Mouse (Mus musculus) G1E (cell line): ENCODE results near the gene Tmem245. TPM values are rescaled to one million over a fixed set of nuclear protein-coding genes. Genes with fewer than 3 reads are reported as not detected.
"Not testable (repeated sequence)": the region's sequence is repeated elsewhere in the genome, so short reads cannot be mapped to it uniquely, and the experiment has no call there.

Experiments
- ATAC-seq: 2 replicates; pipeline ENCODE4 v1.8.0; 2016; ENCODE audit warnings: mild to moderate bottlenecking; ENCODE audit not compliant: insufficient number of reproducible peaks, poor library complexity, low FRiP score, severe bottlenecking; ENCODE audit errors: extremely low read depth
- DNase-seq: peaks from one replicate; pipeline ENCODE4 v3.0.0; 2012; ENCODE audit warnings: low spot score
- H3K27me3 ChIP-seq: 2 replicates; pipeline ENCODE4 v1.6.1; 2012; ENCODE audit warnings: mild to moderate bottlenecking, low read length, inconsistent platforms; ENCODE audit not compliant: insufficient read depth
- H3K36me3 ChIP-seq: replicated peaks from 2 replicates; pipeline ENCODE3; 2012; ENCODE audit warnings: mild to moderate bottlenecking, inconsistent platforms
- H3K4me1 ChIP-seq: 2 replicates; pipeline ENCODE4 v1.6.1; 2012; ENCODE audit warnings: low read depth, low read length, inconsistent platforms, mixed read lengths; ENCODE audit not compliant: insufficient read depth
- H3K4me3 ChIP-seq: 2 replicates; pipeline ENCODE4 v1.5.1; 2012; ENCODE audit warnings: low read depth, mild to moderate bottlenecking, inconsistent platforms, low read length, moderate library complexity, mixed read lengths
- H3K9me3 ChIP-seq: replicated peaks from 2 replicates; pipeline ENCODE4 v1.6.1; 2012; ENCODE audit warnings: inconsistent platforms
- CTCF ChIP-seq: IDR thresholded peaks from 2 replicates; pipeline ENCODE4 v1.5.1; 2012; ENCODE audit warnings: low read depth, low read length, inconsistent platforms, mixed read lengths
- GATA1 ChIP-seq: IDR thresholded peaks from 2 replicates; pipeline ENCODE4 v1.6.1; 2012; ENCODE audit warnings: borderline replicate concordance, low read length, inconsistent platforms, mixed read lengths
- GATA2 ChIP-seq: IDR thresholded peaks from 2 replicates; pipeline ENCODE4 v1.6.1; 2012; ENCODE audit warnings: low read depth, low read length, inconsistent platforms, borderline replicate concordance
- POLR2AphosphoS5 ChIP-seq: IDR thresholded peaks from 2 replicates; pipeline ENCODE4 v1.6.1; 2012; ENCODE audit warnings: low read depth, low read length, inconsistent platforms; ENCODE audit not compliant: insufficient replicate concordance
- TAL1 ChIP-seq: conservative IDR thresholded peaks from 2 replicates; pipeline ENCODE4 v1.6.1; 2012; ENCODE audit warnings: low read depth, low read length, inconsistent platforms, mixed read lengths
- polyA plus RNA-seq: library from polyadenylated mRNA; stranded (reverse); fragments of >175 nt; gene quantifications from 2 replicates; pipeline ENCODE4 v1.2.3, GENCODE M21; 2012
- total RNA-seq, 2 experiments: library from RNA; stranded (forward) in 1 of 2; stranded (reverse) in 1 of 2; fragments of 200-1000 nt in 1 of 2; fragments of >200 nt in 1 of 2; fragmentation: Nextera tagmentation in 1 of 2; gene quantifications; 2 replicates each; pipeline ENCODE4 v1.2.3; 2014 to 2017

The Tmem245 gene
- total and polyA plus RNA-seq, 3 experiments: 0.90 to 28.8 (median 9.1) TPM

GRCm38 (mm10) chr4:56886286-56886979 lies 60.8 kb downstream of the Tmem245 start:
- DNase-seq (no peak), ATAC-seq (no peak)
- Histone ChIP-seq H3K9me3 (no peaks in the 10 kb centered on the region), H3K4me3 (no peak overlapping the region), H3K27me3 (no peaks in the 10 kb centered on the region), H3K36me3 (peaks cover 81% of the 10 kb centered on the region), H3K4me1 (no peaks in the 10 kb centered on the region)
- TF ChIP-seq TAL1 (no peak), GATA1 (no peak), CTCF (no peak), POLR2AphosphoS5 (no peak), GATA2 (no peak)

GRCm38 (mm10) chr4:56880036-56880703 lies 67.1 kb downstream of the Tmem245 start:
- peaks cover 65% of the 10 kb centered on the region for H3K36me3 ChIP-seq
- no peak for ATAC-seq
- TF ChIP-seq CTCF (no peak), GATA2 (no peak), POLR2AphosphoS5 (no peak), TAL1 (no peak), GATA1 (no peak)
- no peaks in the 10 kb centered on the region for H3K4me1 ChIP-seq
- no peak for DNase-seq
- H3K4me3 ChIP-seq: no peak overlapping the region
- H3K27me3 ChIP-seq: no peaks in the 10 kb centered on the region
- H3K9me3 ChIP-seq: no peaks in the 10 kb centered on the region

GRCm38 (mm10) chr4:56878971-56879370 lies 68.3 kb downstream of the Tmem245 start:
- DNase-seq (no peak), ATAC-seq (no peak)
- Histone ChIP-seq H3K27me3 (no peaks in the 10 kb centered on the region), H3K9me3 (no peaks in the 10 kb centered on the region), H3K36me3 (peaks cover 65% of the 10 kb centered on the region), H3K4me1 (no peaks in the 10 kb centered on the region), H3K4me3 (no peak overlapping the region)
- TF ChIP-seq POLR2AphosphoS5: no peak
- no peak for TF ChIP-seq GATA1
- no peak for TF ChIP-seq CTCF
- no peak for TF ChIP-seq TAL1
- no peak for TF ChIP-seq GATA2

GRCm38 (mm10) chr4:56870541-56870940 lies 76.7 kb downstream of the Tmem245 start:
- ATAC-seq, H3K9me3 ChIP-seq, DNase-seq, H3K27me3 ChIP-seq, H3K4me1 ChIP-seq, H3K4me3 ChIP-seq: not testable (repeated sequence)
- peaks cover 42% of the 10 kb centered on the region for H3K36me3 ChIP-seq

GRCm38 (mm10) chr4:56867761-56868160 lies 79.5 kb downstream of the Tmem245 start:
- no peaks in the 10 kb centered on the region for H3K9me3 ChIP-seq
- TF ChIP-seq TAL1 (no peak), POLR2AphosphoS5 (no peak), CTCF (no peak), GATA1 (no peak), GATA2 (no peak)
- no peak overlapping the region for H3K4me3 ChIP-seq
- no peak for DNase-seq
- no peak for ATAC-seq
- H3K36me3 ChIP-seq: peaks cover 31% of the 10 kb centered on the region
- H3K27me3 ChIP-seq: no peaks in the 10 kb centered on the region
- peaks cover 25% of the 10 kb centered on the region for H3K4me1 ChIP-seq

GRCm38 (mm10) chr4:56865971-56866370 lies 81.3 kb downstream of the Tmem245 start:
- Histone ChIP-seq H3K9me3 (no peaks in the 10 kb centered on the region), H3K27me3 (no peaks in the 10 kb centered on the region), H3K4me1 (peaks cover 34% of the 10 kb centered on the region), H3K36me3 (peaks cover 23% of the 10 kb centered on the region), H3K4me3 (no peak overlapping the region)
- TF ChIP-seq GATA2 (no peak), TAL1 (no peak), CTCF (no peak), POLR2AphosphoS5 (no peak), GATA1 (no peak)
- no peak for ATAC-seq
- no peak for DNase-seq
